In the genomic region with DNA sequence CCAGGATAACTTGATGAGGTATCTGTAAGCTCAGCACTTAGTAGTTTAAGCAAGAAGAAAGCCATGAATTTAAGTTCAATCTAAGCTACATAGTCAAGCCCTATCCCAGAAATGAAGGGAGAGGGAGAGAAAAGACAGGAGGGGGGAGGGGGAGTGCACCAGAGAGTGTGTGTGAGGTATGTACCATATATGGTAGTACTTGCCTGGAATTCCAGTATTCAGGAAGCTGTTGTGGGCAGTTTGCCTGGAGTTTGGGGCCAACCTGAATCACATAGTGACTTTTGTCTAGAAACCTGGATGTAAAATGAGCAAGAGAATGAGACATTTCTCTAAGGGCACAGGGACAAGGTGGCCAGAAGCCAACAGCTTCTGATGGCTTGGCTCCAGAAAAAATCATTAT, we compare ENCODE assay signal across 20 mouse cellular contexts. TPM values are rescaled to one million over a fixed set of nuclear protein-coding genes. Genes with fewer than 3 reads are reported as not detected.
DNase-seq lines count a peak whose midpoint lies in the region; ATAC-seq and TF ChIP-seq lines count a peak whose summit lies in the region.
"Had no signal": no experiment of that assay in that cellular context is flagged by ENCODE, and none has a peak within 500 bp of the region (broad histone marks: within the 10 kb centered on the region; RNA-seq: fewer than 3 reads in every experiment).

No protein-coding gene starts in this region.

- H3K4me2 ChIP-seq in kidney, embryonic 16.5 days (replicated peaks; ENCODE audit: low read depth, low read length) = no peak overlapping the region
- H3K4me2 ChIP-seq in lung, embryonic 14.5 days = no peak overlapping the region
- no peak overlapping the region for H3K4me2 ChIP-seq in embryonic facial prominence, embryonic 13.5 days
- H3K4me2 ChIP-seq in liver, postnatal 0 days (ENCODE audit: low read depth, low read length) = no peak overlapping the region
- H3K4me2 ChIP-seq: embryonic facial prominence, embryonic 15.5 days; heart, embryonic 13.5 days; hindbrain, embryonic 15.5 days had no signal

- H3K4me3 ChIP-seq in kidney, embryonic 16.5 days (ENCODE audit: low read length) = no peak overlapping the region
- H3K4me3 ChIP-seq in lung, embryonic 14.5 days (ENCODE audit: low read depth, low read length) = no peak overlapping the region
- no peak overlapping the region for H3K4me3 ChIP-seq in embryonic facial prominence, embryonic 13.5 days
- no peak overlapping the region for H3K4me3 ChIP-seq in liver, postnatal 0 days (ENCODE audit: low read depth, low read length)
- H3K4me3 ChIP-seq: embryonic facial prominence, embryonic 15.5 days; erythroblast, embryonic 14.5 days; forebrain, embryonic 10.5 days; gastrocnemius, adult 2 months; heart, embryonic 13.5 days; hindbrain, embryonic 15.5 days had no signal

- 0 out of 2 replicates have a peak, but pooled peaks have one; percentile 23 for ATAC-seq in kidney, embryonic 16.5 days (ENCODE audit: low FRiP score, low TSS enrichment)
- ATAC-seq in lung, embryonic 14.5 days (ENCODE audit: insufficient read depth) = peak; percentile 54; the same call in 1 of the 2 replicates
- no peak for ATAC-seq in embryonic facial prominence, embryonic 13.5 days (ENCODE audit: insufficient number of reproducible peaks, insufficient read depth, low FRiP score, low TSS enrichment, low read depth)
- no peak for ATAC-seq in liver, postnatal 0 days
- ATAC-seq: forebrain, embryonic 14.5 days had no signal

- TF ChIP-seq EP300 in liver, postnatal 0 days (IDR thresholded peaks at IDR 0.05; ENCODE audit: low read depth) = no peak

- H3K27me3 ChIP-seq in kidney, embryonic 16.5 days (ENCODE audit: insufficient read depth, low read length) = no peaks in the 10 kb centered on the region
- no peaks in the 10 kb centered on the region for H3K27me3 ChIP-seq in lung, embryonic 14.5 days (ENCODE audit: insufficient read depth, low read length)
- H3K27me3 ChIP-seq in embryonic facial prominence, embryonic 13.5 days = no peaks in the 10 kb centered on the region
- no peaks in the 10 kb centered on the region for H3K27me3 ChIP-seq in liver, postnatal 0 days (ENCODE audit: insufficient read depth, low read length)
- H3K27me3 ChIP-seq: CH12.LX; embryonic facial prominence, embryonic 15.5 days; heart, embryonic 13.5 days had no signal

- H3K4me1 ChIP-seq in kidney, embryonic 16.5 days (ENCODE audit: insufficient read depth, low read length) = 0 out of 2 replicates have a peak, but pooled peaks cover 6% of the 10 kb centered on the region
- H3K4me1 ChIP-seq in lung, embryonic 14.5 days (ENCODE audit: insufficient read depth) = no peaks in the 10 kb centered on the region
- H3K4me1 ChIP-seq in embryonic facial prominence, embryonic 13.5 days = peaks cover 23% of the 10 kb centered on the region
- no peaks in the 10 kb centered on the region for H3K4me1 ChIP-seq in liver, postnatal 0 days (ENCODE audit: insufficient read depth)
- H3K4me1 ChIP-seq: hindbrain, embryonic 15.5 days had no signal

- no peak for DNase-seq in kidney, adult 9 months
- peak; percentile 49 for DNase-seq in lung, embryonic 14.5 days
- DNase-seq in lung, postnatal 14 days = no peak
- DNase-seq in liver, postnatal 0 days = no peak
- DNase-seq in thymus, postnatal 36 days = no peak
- DNase-seq: adrenal gland, adult 8-10 months; adrenal gland, postnatal 36 days; cerebellum, adult 2 months; gastrocnemius, adult 2 months; gastrocnemius, postnatal 25 days; heart, postnatal 36 days had no signal

- H3K36me3 ChIP-seq in kidney, embryonic 16.5 days (ENCODE audit: insufficient read depth, low read length) = no peaks in the 10 kb centered on the region
- H3K36me3 ChIP-seq in lung, embryonic 14.5 days (ENCODE audit: insufficient read depth) = no peaks in the 10 kb centered on the region
- H3K36me3 ChIP-seq in embryonic facial prominence, embryonic 13.5 days = no peaks in the 10 kb centered on the region
- H3K36me3 ChIP-seq in liver, postnatal 0 days (replicated peaks; ENCODE audit: insufficient read depth, low read length) = no peaks in the 10 kb centered on the region
- H3K36me3 ChIP-seq: embryonic facial prominence, embryonic 15.5 days; forebrain, embryonic 10.5 days; heart, embryonic 13.5 days; hindbrain, embryonic 15.5 days had no signal

- TF ChIP-seq CTCF in lung, embryonic 14.5 days (IDR thresholded peaks at IDR 0.05; ENCODE audit: low read depth) = no peak
- no peak for TF ChIP-seq CTCF in liver, postnatal 0 days (IDR thresholded peaks at IDR 0.05; ENCODE audit: low read depth)

- H3K9me3 ChIP-seq in kidney, embryonic 16.5 days (ENCODE audit: low read length) = no peaks in the 10 kb centered on the region
- H3K9me3 ChIP-seq in lung, embryonic 14.5 days (ENCODE audit: low read depth, low read length) = no peaks in the 10 kb centered on the region
- no peaks in the 10 kb centered on the region for H3K9me3 ChIP-seq in embryonic facial prominence, embryonic 13.5 days
- H3K9me3 ChIP-seq in liver, postnatal 0 days (ENCODE audit: low read length) = no peaks in the 10 kb centered on the region
- H3K9me3 ChIP-seq: embryonic facial prominence, embryonic 15.5 days; forebrain, embryonic 10.5 days; heart, embryonic 13.5 days; hindbrain, embryonic 15.5 days had no signal

- no peak overlapping the region for H3K27ac ChIP-seq in kidney, embryonic 16.5 days (ENCODE audit: low read length)
- no peak overlapping the region for H3K27ac ChIP-seq in lung, embryonic 14.5 days (ENCODE audit: low read depth)
- H3K27ac ChIP-seq in embryonic facial prominence, embryonic 13.5 days = 0 out of 2 replicates have a peak overlapping the region, but pooled peaks have one; percentile 4
- no peak overlapping the region for H3K27ac ChIP-seq in liver, postnatal 0 days (ENCODE audit: low read depth)
- H3K27ac ChIP-seq: embryonic facial prominence, embryonic 15.5 days; forebrain, embryonic 10.5 days; gastrocnemius, adult 2 months; heart, embryonic 13.5 days; hindbrain, embryonic 15.5 days had no signal

- H3K9ac ChIP-seq in kidney, embryonic 16.5 days (replicated peaks; ENCODE audit: low read length) = no peak overlapping the region
- no peak overlapping the region for H3K9ac ChIP-seq in lung, embryonic 14.5 days
- no peak overlapping the region for H3K9ac ChIP-seq in embryonic facial prominence, embryonic 13.5 days
- H3K9ac ChIP-seq in liver, postnatal 0 days (replicated peaks) = no peak overlapping the region
- H3K9ac ChIP-seq: embryonic facial prominence, embryonic 15.5 days; heart, embryonic 13.5 days; hindbrain, embryonic 15.5 days had no signal

RNA-seq across cellular contexts. Expression of gene Jmy, which starts 17.6 kb away (rescaled TPM):
- polyA plus RNA-seq in kidney, embryonic 16.5 days (2015; fragmentation: Nextera tagmentation; extraction: Ambion mirVana) = 3.2 and 3.7 TPM in 2 replicates
- 6.6 and 7.9 TPM in 2 replicates for polyA plus RNA-seq in lung, embryonic 14.5 days (2014; fragmentation: Nextera tagmentation; extraction: Ambion mirVana)
- 6.3 and 7.5 TPM in 2 replicates for polyA plus RNA-seq in embryonic facial prominence, embryonic 13.5 days (2015; fragmentation: Nextera tagmentation; extraction: Ambion mirVana)
- 2.7 and 2.8 TPM in 2 replicates for polyA plus RNA-seq in liver, postnatal 0 days (2015; fragmentation: Nextera tagmentation; extraction: Ambion mirVana)

Comparison
In these comparisons a context has a peak if more than half of its experiments do, and no peak if none do; other contexts are left out.
1. ATAC-seq: peak in kidney, embryonic 16.5 days (single experiment) and lung, embryonic 14.5 days (single experiment); none in embryonic facial prominence, embryonic 13.5 days (single experiment) and liver, postnatal 0 days (single experiment).